Mouse (Mus musculus): ENCODE measurements around the gene Cntrob. TPM values are rescaled to one million over a fixed set of nuclear protein-coding genes. Genes with fewer than 3 reads are reported as not detected.

The Cntrob gene
- total RNA-seq, 2 experiments from 2014 or later, result 14.2 to 18.3 TPM

GRCm38 (mm10) chr11:69357690-69358089 lies 34.1 kb upstream of the Cntrob start:
- intact Hi-C loops (cut with DNase I), result no loop called here
- no peak for DNase-seq (ENCODE audit: low spot score in 2 of 2)

GRCm38 (mm10) chr11:69356544-69356943 lies 33.0 kb upstream of the Cntrob start:
- intact Hi-C loops (cut with DNase I), result no loop called here
- DNase-seq (ENCODE audit: low spot score in 2 of 2), result no peak

GRCm38 (mm10) chr11:69346441-69346840 lies 22.9 kb upstream of the Cntrob start:
- DNase-seq (ENCODE audit: low spot score in 2 of 2), result no peak
- intact Hi-C loops (cut with DNase I), result no loop called here

GRCm38 (mm10) chr11:69340161-69341131 lies 16.9 kb upstream of the Cntrob start, which contains the start of gene Rnf227:
Gene Rnf227, plus strand, starts transcription at chr11:69340461.
- peak; percentile 80 to 90 for DNase-seq (ENCODE audit: low spot score in 2 of 2)
- intact Hi-C loops (cut with DNase I), result no loop called here

- intact Hi-C loops (cut with DNase I), result no loop called here
- no peak for DNase-seq (ENCODE audit: low spot score in 2 of 2)
These were observed 11.2 kb upstream of the Cntrob start for GRCm38 (mm10) chr11:69334796-69335195.

- no peak for DNase-seq (ENCODE audit: low spot score in 2 of 2)
- intact Hi-C loops (cut with DNase I), result no loop called here
These were observed 10.3 kb upstream of the Cntrob start for GRCm38 (mm10) chr11:69333922-69334321.

- intact Hi-C loops (cut with DNase I), result no loop called here
- DNase-seq (ENCODE audit: low spot score in 2 of 2), result no peak
These were observed 9.2 kb upstream of the Cntrob start for GRCm38 (mm10) chr11:69332713-69333253.

GRCm38 (mm10) chr11:69331929-69332405 lies 8.4 kb upstream of the Cntrob start:
- intact Hi-C loops (cut with DNase I), result no loop called here
- DNase-seq (ENCODE audit: low spot score in 2 of 2), result peak; percentile 75 to 84

- intact Hi-C loops (cut with DNase I), result no loop called here
These were observed 7.6 kb upstream of the Cntrob start for GRCm38 (mm10) chr11:69331152-69331551.

GRCm38 (mm10) chr11:69328517-69328916 lies 4.9 kb upstream of the Cntrob start:
- DNase-seq (ENCODE audit: low spot score in 2 of 2), result no peak
- intact Hi-C loops (cut with DNase I), result no loop called here

More at GRCm38 (mm10) chr11:69331152-69331551, 7.6 kb upstream of the Cntrob start:
- DNase-seq (ENCODE audit: low spot score in 2 of 2), result no peak

GRCm38 (mm10) chr11:69327648-69328047 lies 4.1 kb upstream of the Cntrob start:
- intact Hi-C loops (cut with DNase I), result no loop called here
- no peak for DNase-seq (ENCODE audit: low spot score in 2 of 2)

- no peak for DNase-seq (ENCODE audit: low spot score in 2 of 2)
- intact Hi-C loops (cut with DNase I), result no loop called here
These were observed 3.5 kb upstream of the Cntrob start for GRCm38 (mm10) chr11:69327157-69327442.

- no peak for DNase-seq (ENCODE audit: low spot score in 2 of 2)
- intact Hi-C loops (cut with DNase I), result no loop called here
These were observed 3.0 kb upstream of the Cntrob start for GRCm38 (mm10) chr11:69326408-69327156.

- intact Hi-C loops (cut with DNase I), result loop anchor here (2.0 kb wide), 1 partner anchor 63 kb away; no protein-coding TSS in a partner anchor
- DNase-seq (ENCODE audit: low spot score in 2 of 2), result peak; percentile 84 to 93
These were observed 2.2 kb upstream of the Cntrob start, which contains the start of gene Kcnab3 for GRCm38 (mm10) chr11:69325628-69326407. Gene Kcnab3, plus strand, starts transcription at chr11:69326258.

GRCm38 (mm10) chr11:69324749-69325148 lies 1.2 kb upstream of the Cntrob start:
- DNase-seq (ENCODE audit: low spot score in 2 of 2), result no peak
- intact Hi-C loops (cut with DNase I), result loop anchor here (2.0 to 5.0 kb wide), 2 partner anchors 43 to 64 kb away; partner anchors contain the start of gene Chd3

- DNase-seq (ENCODE audit: low spot score in 2 of 2), result no peak
- intact Hi-C loops (cut with DNase I), result loop anchor here (2.0 to 5.0 kb wide), 3 partner anchors 24 to 54 kb away; partner anchors contain the start of gene Chd3
These were observed 693 bp downstream of the Cntrob start for GRCm38 (mm10) chr11:69322693-69323471.

- DNase-seq (ENCODE audit: low spot score in 2 of 2), result peak; percentile 34 to 77
- intact Hi-C loops (cut with DNase I), result loop anchor here (2.0 to 5.0 kb wide), 3 partner anchors 23 to 53 kb away; partner anchors contain the start of gene Chd3
These were observed 1.6 kb downstream of the Cntrob start for GRCm38 (mm10) chr11:69322010-69322409.

GRCm38 (mm10) chr11:69321580-69321979 lies 2.0 kb downstream of the Cntrob start:
- intact Hi-C loops (cut with DNase I), result loop anchor here (5.0 kb wide), 1 partner anchor 46 kb away; the partner anchor contains the start of gene Chd3
- no peak for DNase-seq (ENCODE audit: low spot score in 2 of 2)

All from left cerebral cortex, postnatal 25 days (tissue).